Mouse (Mus musculus) bone marrow macrophage, adult 2 months (primary cell): ENCODE results near the gene 5830473C10Rik. TPM values are rescaled to one million over a fixed set of nuclear protein-coding genes. Genes with fewer than 3 reads are reported as not detected.
A peak's percentile ranks its signal among the peaks of the same experiment; 100 is the strongest.

Experiments used
- H3K27ac ChIP-seq: 2 replicates; pipeline ENCODE4 v1.5.1; 2012; ENCODE audit warnings: low read depth, low read length; ENCODE audit not compliant: insufficient read depth
- H3K4me1 ChIP-seq: 2 replicates; pipeline ENCODE4 v1.6.1; 2012; ENCODE audit warnings: low read length; ENCODE audit not compliant: control insufficient read depth, insufficient read depth
- H3K4me3 ChIP-seq: 2 replicates; pipeline ENCODE4 v1.5.1; 2012; ENCODE audit warnings: mild to moderate bottlenecking, low read length, moderate library complexity; ENCODE audit not compliant: insufficient read depth
- CTCF ChIP-seq: IDR thresholded peaks from 2 replicates; pipeline ENCODE4 v1.5.1; 2012; ENCODE audit warnings: low read depth, mild to moderate bottlenecking, low read length, moderate library complexity
- POLR2A ChIP-seq: IDR thresholded peaks from 2 replicates; pipeline ENCODE4 v1.6.1; 2012; ENCODE audit warnings: mild to moderate bottlenecking, low read depth, low read length, borderline replicate concordance
- polyA plus RNA-seq: library from polyadenylated mRNA; stranded (reverse); fragments of >200 nt; gene quantifications from 2 replicates; pipeline ENCODE4 v1.2.4, GENCODE M21; 2012; ENCODE audit not compliant: missing spikeins, insufficient read depth, insufficient read length

5830473C10Rik gene
- polyA plus RNA-seq, 1 experiment = not detected

DNA sequence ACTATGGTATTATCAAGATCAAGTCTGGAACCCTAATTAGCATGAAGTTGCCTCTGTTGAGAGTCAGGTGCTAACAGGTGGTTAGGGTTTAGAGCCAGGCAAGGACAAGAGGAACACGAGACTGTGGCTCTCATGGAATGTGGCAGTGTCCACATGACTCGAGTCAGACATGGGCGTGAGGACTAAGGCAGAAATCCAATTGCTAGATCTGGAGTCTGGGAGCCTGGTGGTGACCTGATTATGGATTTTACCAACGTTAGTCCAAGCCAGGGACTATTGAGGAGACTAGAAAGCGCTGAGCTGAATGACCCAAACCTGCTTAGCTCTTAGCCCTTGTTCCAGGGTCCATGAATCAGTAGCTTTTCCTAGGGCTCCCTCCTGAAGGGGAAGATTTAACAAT lies 6.9 kb downstream of the 5830473C10Rik start:
- Histone ChIP-seq H3K27ac (no peak overlapping the region), H3K4me1 (peaks cover 2% of the 10 kb centered on the region), H3K4me3 (no peak overlapping the region)
- TF ChIP-seq POLR2A = no peak
- no peak for TF ChIP-seq CTCF

DNA sequence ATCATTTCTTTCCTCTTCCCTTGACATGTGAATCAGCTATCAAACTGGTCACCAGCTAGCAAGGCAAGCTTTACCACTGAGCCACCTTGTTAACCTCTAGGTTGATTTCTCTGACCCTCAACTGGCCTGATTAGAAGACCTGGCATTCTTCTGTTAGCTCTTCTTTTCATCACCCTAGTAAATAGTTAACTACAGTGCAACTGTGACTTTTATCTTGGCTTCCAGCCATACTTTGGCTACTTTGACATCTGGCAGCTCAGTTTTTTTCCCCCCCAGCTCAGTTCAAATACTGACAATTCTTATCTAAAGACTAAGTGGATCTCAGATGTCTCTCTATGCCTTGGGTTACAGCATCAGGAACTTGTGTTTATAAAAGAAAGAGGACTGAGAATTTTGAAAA lies 7.4 kb downstream of the 5830473C10Rik start:
- no peak overlapping the region for H3K27ac ChIP-seq

DNA sequence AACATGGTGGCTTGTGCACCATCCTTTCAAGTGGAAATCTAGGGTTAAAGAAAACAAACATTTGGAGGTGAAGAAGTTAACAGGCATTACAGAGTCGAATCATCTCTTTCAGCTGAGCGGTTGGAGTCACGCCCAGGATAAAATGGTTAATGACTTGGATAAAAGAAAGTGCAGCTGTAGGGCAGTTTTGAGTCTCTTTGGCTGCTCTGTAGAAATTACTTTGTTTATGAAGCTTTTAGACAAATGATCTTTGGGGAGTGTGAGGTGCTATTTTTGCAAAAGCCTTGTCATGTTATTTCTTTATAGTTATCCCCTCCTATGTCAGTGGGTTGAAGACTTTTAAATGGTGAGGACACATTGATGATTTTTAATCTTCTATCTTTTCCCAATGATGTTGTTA lies 10.3 kb downstream of the 5830473C10Rik start:
- no peak overlapping the region for H3K4me3 ChIP-seq
- H3K27ac ChIP-seq = no peak overlapping the region
- H3K4me1 ChIP-seq = no peaks in the 10 kb centered on the region
- TF ChIP-seq POLR2A (no peak), CTCF (no peak)

More for the DNA sequence above, 7.4 kb downstream of the 5830473C10Rik start:
- TF ChIP-seq CTCF (no peak), POLR2A (no peak)
- Histone ChIP-seq H3K4me1 (no peaks in the 10 kb centered on the region), H3K4me3 (no peak overlapping the region)

DNA sequence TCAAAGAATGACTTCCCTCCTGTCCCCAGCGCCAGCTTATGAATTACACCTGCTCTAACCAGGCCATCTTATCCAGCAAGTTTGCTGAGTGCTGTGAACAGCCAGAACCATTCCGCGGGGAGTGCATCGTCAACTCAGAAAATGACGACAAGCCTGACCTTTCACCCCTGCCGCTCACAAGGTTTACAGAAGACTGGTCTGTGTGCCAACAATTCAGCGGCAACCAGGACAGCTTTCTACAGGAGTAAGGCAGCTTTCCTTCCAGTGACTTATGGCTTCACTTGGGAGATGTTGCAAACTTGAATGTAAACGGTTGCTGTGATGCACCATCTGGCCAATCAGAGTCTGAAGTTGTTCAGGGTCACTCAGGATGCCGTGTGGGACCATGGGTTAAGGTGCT lies 16.8 kb downstream of the 5830473C10Rik start:
- Histone ChIP-seq H3K4me1 (no peaks in the 10 kb centered on the region), H3K27ac (no peak overlapping the region), H3K4me3 (no peak overlapping the region)
- TF ChIP-seq CTCF (no peak), POLR2A (no peak)

DNA sequence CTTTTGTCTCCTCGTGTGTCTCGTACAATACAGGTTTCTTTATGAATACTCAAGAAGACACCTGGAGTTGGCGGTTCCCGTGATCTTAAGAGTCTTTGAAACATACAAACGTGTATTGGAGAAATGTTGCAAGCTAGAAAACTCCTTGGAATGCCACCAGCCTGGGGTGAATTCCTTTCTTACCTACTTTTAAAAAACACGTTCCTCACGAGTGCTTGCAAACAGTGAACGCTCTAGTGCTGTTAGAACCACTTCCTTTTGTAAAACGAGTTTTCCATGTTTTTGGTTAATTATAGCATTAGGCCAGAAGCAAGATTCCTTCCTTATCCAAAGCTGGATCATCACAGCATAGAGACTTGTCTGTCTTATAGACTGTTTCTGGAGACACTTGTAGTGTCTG lies 18.6 kb downstream of the 5830473C10Rik start:
- H3K27ac ChIP-seq = no peak overlapping the region
- peaks cover 2% of the 10 kb centered on the region; the same call in 1 of the 2 replicates for H3K4me1 ChIP-seq
- no peak for TF ChIP-seq POLR2A
- H3K4me3 ChIP-seq = no peak overlapping the region

DNA sequence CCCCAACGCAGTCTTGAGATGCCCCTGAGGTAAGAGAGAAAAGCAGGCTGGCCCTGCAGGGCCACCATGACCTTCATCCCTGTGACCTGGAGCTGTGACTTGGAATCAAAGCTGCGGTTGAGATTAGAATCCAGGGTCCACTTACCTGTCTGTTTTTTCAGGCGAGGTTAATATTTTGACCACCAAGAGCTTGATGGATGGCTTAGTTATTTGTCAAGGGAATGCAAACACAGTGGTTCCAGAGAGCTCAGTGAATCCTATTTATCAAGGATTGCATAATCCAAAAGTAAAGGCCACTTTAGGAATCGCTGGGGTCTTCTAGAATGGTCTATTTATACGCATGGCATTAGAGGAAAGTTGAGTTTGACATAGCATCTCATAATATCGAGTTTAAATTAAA lies 21.3 kb downstream of the 5830473C10Rik start:
- Histone ChIP-seq H3K27ac (no peak overlapping the region), H3K4me3 (no peak overlapping the region), H3K4me1 (peaks cover 3% of the 10 kb centered on the region; the same call in 1 of the 2 replicates)
- TF ChIP-seq CTCF (no peak), POLR2A (no peak)

DNA sequence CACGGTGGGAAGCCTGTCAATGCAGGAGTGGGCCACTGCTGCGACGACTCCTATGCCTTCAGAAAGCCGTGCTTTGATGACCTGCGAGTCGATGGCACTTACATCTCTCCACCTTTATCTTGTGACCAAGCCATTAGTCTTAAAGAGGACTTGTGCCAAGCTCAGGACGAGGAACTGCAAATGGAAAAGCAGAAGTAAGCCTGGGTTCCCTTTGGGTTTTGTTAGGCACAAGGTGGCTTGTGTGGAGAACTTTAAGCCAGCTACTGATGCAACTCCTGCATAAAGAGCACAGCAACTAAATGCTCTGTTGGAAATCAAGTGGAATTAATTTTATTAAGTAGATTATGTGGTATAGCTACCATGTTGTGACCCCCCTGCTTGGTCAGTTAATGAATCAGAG lies 23.9 kb downstream of the 5830473C10Rik start:
- Histone ChIP-seq H3K27ac (no peak overlapping the region), H3K4me3 (no peak overlapping the region), H3K4me1 (peaks cover 3% of the 10 kb centered on the region; the same call in 1 of the 2 replicates)
- TF ChIP-seq CTCF (no peak), POLR2A (no peak)

DNA sequence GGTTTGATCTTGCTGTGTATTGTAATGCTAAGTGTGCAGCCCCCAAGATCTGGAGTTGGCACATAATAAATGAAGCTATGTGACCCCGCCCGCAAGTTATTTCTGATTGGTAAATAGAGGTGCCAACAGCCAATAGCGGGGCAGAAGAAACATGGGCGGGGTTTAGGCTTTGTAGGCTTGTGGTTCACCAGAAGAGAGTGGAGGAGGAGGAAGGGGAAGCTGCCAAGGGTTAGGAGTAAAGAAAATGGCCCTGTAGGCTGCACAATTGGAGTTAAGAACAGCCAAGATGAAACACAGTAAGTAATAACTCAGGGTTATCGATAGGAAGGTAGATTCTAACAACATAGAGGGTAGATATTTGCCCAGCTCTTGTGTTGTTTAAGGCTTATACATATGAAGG lies 25.6 kb downstream of the 5830473C10Rik start:
- Histone ChIP-seq H3K27ac (no peak overlapping the region), H3K4me1 (peaks cover 3% of the 10 kb centered on the region; the same call in 1 of the 2 replicates), H3K4me3 (no peak overlapping the region)
- TF ChIP-seq CTCF = no peak
- no peak for TF ChIP-seq POLR2A

DNA sequence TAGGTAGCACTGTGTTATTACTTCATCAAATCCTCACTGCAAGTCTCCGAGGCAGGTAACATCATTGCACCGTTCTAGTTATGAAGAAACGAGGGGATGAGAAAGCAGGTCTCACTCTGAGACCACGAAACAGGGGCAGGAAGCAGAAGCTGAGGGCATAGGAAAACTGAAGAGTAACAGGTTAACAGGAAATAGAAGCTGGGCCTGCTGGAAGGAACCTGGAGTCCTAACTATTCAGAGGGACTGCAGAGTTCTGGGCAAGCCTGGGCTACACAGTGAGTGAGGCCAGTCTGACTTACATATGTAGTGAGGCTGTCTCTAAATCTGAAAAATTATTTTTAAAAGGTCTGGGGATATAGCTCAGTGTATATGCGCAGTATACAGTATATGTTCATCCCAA lies 27.2 kb downstream of the 5830473C10Rik start:
- TF ChIP-seq CTCF (no peak), POLR2A (no peak)
- Histone ChIP-seq H3K27ac (no peak overlapping the region), H3K4me3 (no peak overlapping the region), H3K4me1 (peaks cover 15% of the 10 kb centered on the region)

DNA sequence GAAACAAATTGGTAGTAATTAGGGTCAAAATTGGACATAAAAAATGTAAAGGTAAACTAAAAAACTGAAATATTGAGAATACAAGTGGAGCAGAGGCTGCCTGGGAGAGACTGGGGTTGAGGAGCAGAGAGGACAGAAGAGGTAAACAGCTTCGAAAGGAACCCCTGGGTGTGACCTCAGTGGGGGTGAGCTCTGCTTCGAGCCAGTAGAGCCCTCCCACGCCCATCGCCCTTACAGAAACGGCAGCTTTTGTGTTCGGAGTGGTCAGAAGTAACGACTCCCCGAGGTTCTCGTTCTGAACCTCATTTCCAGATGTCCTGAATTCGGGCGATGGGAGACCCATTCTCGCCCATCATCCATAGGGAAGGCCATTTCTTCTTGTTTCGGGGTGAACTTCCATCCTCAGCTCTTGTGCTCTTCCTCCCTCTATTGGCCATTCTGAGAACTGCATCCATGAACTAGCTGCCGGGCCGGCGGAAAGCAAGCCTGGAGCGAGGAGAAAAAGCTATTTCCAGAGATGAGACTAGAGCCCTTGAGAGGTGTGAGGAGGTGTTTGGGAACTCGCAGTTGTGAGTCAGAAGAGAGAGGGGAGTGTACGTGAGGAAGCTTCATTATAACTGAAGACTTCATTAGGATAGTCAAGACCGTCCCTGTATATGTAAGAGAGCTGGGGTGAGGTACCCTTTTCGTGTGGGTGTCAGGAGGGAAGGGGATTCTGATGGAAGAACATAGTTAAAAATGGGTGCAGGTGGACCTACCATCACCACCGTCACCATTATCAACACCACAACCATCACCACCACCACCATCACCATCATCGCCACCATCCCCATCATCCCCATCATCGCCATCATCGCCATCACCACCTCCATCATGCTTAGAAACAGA lies 28.0 kb downstream of the 5830473C10Rik start:
- peaks cover 15% of the 10 kb centered on the region for H3K4me1 ChIP-seq
- H3K4me3 ChIP-seq = peak overlapping the region; percentile 49
- H3K27ac ChIP-seq = no peak overlapping the region
- TF ChIP-seq CTCF (peak; percentile 89), POLR2A (no peak)
